Mouse (Mus musculus): ENCODE results near the gene Anxa4.

DNA sequence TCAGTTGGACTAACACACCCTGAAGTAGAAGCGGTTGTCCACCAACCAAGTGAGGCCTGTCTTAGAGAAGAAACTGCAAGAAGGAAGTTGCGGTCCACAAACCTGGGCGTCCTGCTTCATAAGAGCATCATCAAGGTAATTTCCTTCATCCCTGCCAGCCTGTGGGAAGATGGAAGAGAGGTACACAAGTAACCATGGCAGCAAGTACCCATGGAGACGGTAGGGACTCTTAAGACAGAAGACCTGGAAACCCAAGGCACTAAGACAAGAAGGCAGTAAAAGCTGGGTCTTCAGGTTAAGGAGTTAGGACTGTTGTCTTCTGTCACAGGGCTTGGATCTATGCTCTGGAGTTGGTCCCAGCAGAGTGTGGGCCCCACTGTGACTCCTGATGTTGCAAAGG lies 42.4 kb downstream of the Anxa4 start:
- TF ChIP-seq CTCF (conservative IDR thresholded peaks at IDR 0.05; ENCODE audit: low read length) (no peak), NANOG (IDR thresholded peaks at IDR 0.05; ENCODE audit: borderline replicate concordance, low read length) (no peak), POU5F1 (IDR thresholded peaks at IDR 0.05; ENCODE audit: borderline replicate concordance, low read length) (no peak)
